Mouse (Mus musculus): ENCODE results near the gene Skint6.

The Skint6 gene
- long read RNA-seq, experiment 1, result 0 reads
- long read RNA-seq, experiment 2, result 0 reads

- intact Hi-C loops (cut with DNase I), result no loop called here
These were observed at the start of gene Skint6 for GRCm38 (mm10) chr4:113286873-113287272. Skint6 (minus strand) TSS chr4:113286973.

DNA sequence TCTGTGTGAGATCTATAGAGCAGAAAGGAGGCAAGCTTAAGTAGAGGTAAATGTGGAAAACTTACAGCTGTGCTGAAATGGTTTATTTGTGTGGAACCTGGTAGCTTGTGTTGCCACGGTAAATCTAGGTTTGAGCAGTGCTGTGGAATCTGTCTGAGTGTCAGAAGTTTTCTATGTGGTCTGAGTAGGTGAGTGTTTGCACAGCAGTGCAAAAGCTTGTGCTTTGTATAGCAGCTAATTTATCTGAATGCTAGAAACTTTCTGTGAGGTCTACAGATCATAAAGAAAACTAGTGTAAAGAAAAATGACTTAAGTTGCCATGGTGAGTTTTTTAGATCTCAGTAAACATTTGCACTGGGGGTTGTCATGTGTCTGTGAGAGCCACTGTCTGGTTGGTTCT, 34.1 kb upstream of the Skint6 start:
- intact Hi-C loops (cut with DNase I), result no loop called here

DNA sequence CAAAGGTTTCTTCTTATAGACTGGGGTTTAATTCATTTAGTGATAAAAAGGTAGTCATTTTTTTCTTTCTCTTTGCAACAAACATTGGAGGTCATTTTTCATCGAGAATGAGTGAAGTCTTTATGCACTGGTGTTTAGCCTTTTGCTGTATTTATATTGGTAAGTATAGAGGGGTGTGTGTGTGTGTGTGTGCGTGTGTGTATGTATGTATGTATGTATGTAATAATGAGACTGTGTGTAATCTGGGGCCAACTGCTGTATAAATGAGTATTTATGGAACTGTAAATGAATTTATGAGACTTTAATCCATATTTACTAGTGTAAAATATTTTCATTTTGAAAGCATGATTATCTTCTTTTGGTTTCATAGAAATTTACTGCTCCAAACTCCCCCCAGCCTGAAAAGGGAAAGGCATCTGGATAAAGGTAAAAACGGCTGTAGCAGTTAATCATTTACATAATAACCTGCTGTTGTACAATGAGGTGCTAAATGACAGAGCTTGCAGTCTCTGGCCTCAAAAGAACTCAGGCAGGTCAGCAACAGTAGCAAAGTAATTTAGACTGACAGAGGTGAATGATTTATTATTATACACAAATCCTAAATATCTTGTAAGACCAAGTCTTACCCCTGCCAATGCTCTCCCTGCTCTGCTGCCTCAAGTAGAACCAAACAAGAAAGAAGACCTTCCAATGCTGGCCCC, 15.2 kb upstream of the Skint6 start:
- intact Hi-C loops (cut with DNase I), result loop anchor here (10.0 kb wide), 1 partner anchor 763 kb away; no protein-coding TSS in a partner anchor

GRCm38 (mm10) chr4:113263363-113264060, 23.3 kb downstream of the Skint6 start:
- intact Hi-C loops (cut with DNase I), result no loop called here

GRCm38 (mm10) chr4:113245808-113246207, 41.0 kb downstream of the Skint6 start:
- intact Hi-C loops (cut with DNase I), result no loop called here

GRCm38 (mm10) chr4:113067621-113068020, 219.2 kb downstream of the Skint6 start:
- intact Hi-C loops (cut with DNase I), result no loop called here

- intact Hi-C loops (cut with DNase I), result loop anchor here (10.0 kb wide), 1 partner anchor 706 kb away; no protein-coding TSS in a partner anchor
These were observed 307.6 kb downstream of the Skint6 start for GRCm38 (mm10) chr4:112979160-112979559.

DNA sequence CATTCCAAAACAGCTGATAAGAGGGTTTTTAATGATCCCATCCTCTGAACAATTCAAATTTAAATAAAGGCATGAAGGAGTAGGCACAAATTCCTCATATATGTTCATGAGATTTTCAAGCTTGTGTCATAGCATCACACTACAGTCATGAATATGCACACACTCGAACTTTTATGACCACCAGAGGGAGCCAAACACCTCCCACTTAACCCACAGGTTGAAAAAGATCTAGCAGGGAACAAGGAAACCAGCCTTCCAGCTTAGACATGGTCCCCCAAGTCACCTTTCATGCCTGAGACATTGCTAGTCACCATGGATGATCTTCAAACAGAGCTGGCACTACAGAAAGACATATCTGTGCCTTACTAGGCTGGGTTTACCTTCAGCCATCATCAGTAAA, 496.1 kb downstream of the Skint6 start:
- intact Hi-C loops (cut with DNase I), result no loop called here

GRCm38 (mm10) chr4:112774766-112775165, 512.0 kb downstream of the Skint6 start, which contains the start of gene Skint10:
Skint10 (minus strand) TSS chr4:112774866.
- intact Hi-C loops (cut with DNase I), result no loop called here
